Mouse (Mus musculus): Measurements from ENCODE around the gene Srsf12. TPM values are rescaled to one million over a fixed set of nuclear protein-coding genes. Genes with fewer than 3 reads are reported as not detected.

The Srsf12 gene
- polyA plus RNA-seq, 1 experiment from 2014 or later: 3.3 TPM

GRCm38 (mm10) chr4:33229639-33230038 lies 20.8 kb downstream of the Srsf12 start:
- Histone ChIP-seq H3K4me1 (no peaks in the 10 kb centered on the region), H3K9me3 (no peaks in the 10 kb centered on the region), H3K4me2 (no peak overlapping the region), H3K9ac (no peak overlapping the region), H3K27ac (no peak overlapping the region), H3K4me3 (no peak overlapping the region), H3K27me3 (no peaks in the 10 kb centered on the region), H3K36me3 (no peaks in the 10 kb centered on the region)
- 58% methylated on average over 4 of the region's 4 CpGs for WGBS
- no peak for ATAC-seq (ENCODE audit: borderline replicate concordance, extremely low read depth, low FRiP score, low TSS enrichment)

- Histone ChIP-seq H3K27ac (no peak overlapping the region), H3K27me3 (no peaks in the 10 kb centered on the region), H3K9ac (no peak overlapping the region), H3K4me1 (no peaks in the 10 kb centered on the region), H3K36me3 (no peaks in the 10 kb centered on the region), H3K4me3 (no peak overlapping the region), H3K9me3 (no peaks in the 10 kb centered on the region), H3K4me2 (no peak overlapping the region)
- 90% methylated on average over 18 of the region's 18 CpGs for WGBS
- no peak for ATAC-seq (ENCODE audit: borderline replicate concordance, extremely low read depth, low FRiP score, low TSS enrichment)
Measured at GRCm38 (mm10) chr4:33230881-33231280, 22.1 kb downstream of the Srsf12 start.

GRCm38 (mm10) chr4:33242536-33242935 lies 33.7 kb downstream of the Srsf12 start:
- no peaks in the 10 kb centered on the region for H3K9me3 ChIP-seq
- H3K9ac ChIP-seq: no peak overlapping the region
- H3K36me3 ChIP-seq: peaks cover 36% of the 10 kb centered on the region
- peaks cover 12% of the 10 kb centered on the region for H3K4me1 ChIP-seq
- H3K27me3 ChIP-seq: no peaks in the 10 kb centered on the region
- ATAC-seq (ENCODE audit: borderline replicate concordance, extremely low read depth, low FRiP score, low TSS enrichment): no peak
- no peak overlapping the region for H3K4me2 ChIP-seq
- 44% methylated on average over 5 of the region's 5 CpGs for WGBS
- H3K4me3 ChIP-seq: no peak overlapping the region
- H3K27ac ChIP-seq: no peak overlapping the region

GRCm38 (mm10) chr4:33243016-33243758 lies 34.4 kb downstream of the Srsf12 start:
- WGBS: 77% methylated on average over 12 of the region's 12 CpGs
- Histone ChIP-seq H3K4me3 (no peak overlapping the region), H3K9ac (no peak overlapping the region), H3K4me1 (peaks cover 12% of the 10 kb centered on the region), H3K4me2 (no peak overlapping the region), H3K9me3 (no peaks in the 10 kb centered on the region), H3K27ac (no peak overlapping the region), H3K27me3 (no peaks in the 10 kb centered on the region), H3K36me3 (peaks cover 36% of the 10 kb centered on the region)
- ATAC-seq (ENCODE audit: borderline replicate concordance, extremely low read depth, low FRiP score, low TSS enrichment): no peak

- no peak overlapping the region for H3K4me2 ChIP-seq
- no peak overlapping the region for H3K4me3 ChIP-seq
- no peak for ATAC-seq (ENCODE audit: borderline replicate concordance, extremely low read depth, low FRiP score, low TSS enrichment)
- H3K9me3 ChIP-seq: no peaks in the 10 kb centered on the region
- peaks cover 36% of the 10 kb centered on the region for H3K36me3 ChIP-seq
- H3K27ac ChIP-seq: no peak overlapping the region
- no peaks in the 10 kb centered on the region for H3K27me3 ChIP-seq
- 81% methylated on average over 4 of the region's 4 CpGs for WGBS
- H3K4me1 ChIP-seq: peaks cover 13% of the 10 kb centered on the region
- H3K9ac ChIP-seq: no peak overlapping the region
Measured at GRCm38 (mm10) chr4:33243921-33244320, 35.1 kb downstream of the Srsf12 start.

GRCm38 (mm10) chr4:33245853-33246395 lies 37.1 kb downstream of the Srsf12 start:
- Histone ChIP-seq H3K27me3 (no peaks in the 10 kb centered on the region), H3K4me3 (peak overlapping the region; percentile 91), H3K27ac (no peak overlapping the region), H3K4me1 (peaks cover 20% of the 10 kb centered on the region), H3K4me2 (peak overlapping the region; percentile 76), H3K9me3 (no peaks in the 10 kb centered on the region), H3K9ac (0 out of 2 replicates have a peak overlapping the region, but pooled peaks have one; percentile 60), H3K36me3 (peaks cover 36% of the 10 kb centered on the region)
- ATAC-seq (ENCODE audit: borderline replicate concordance, extremely low read depth, low FRiP score, low TSS enrichment): no peak
- 65% methylated on average over 14 of the region's 14 CpGs for WGBS

- Histone ChIP-seq H3K36me3 (peaks cover 33% of the 10 kb centered on the region), H3K27me3 (no peaks in the 10 kb centered on the region), H3K4me2 (peak overlapping the region; percentile 76), H3K4me1 (peaks cover 20% of the 10 kb centered on the region), H3K4me3 (peak overlapping the region; percentile 91), H3K9me3 (no peaks in the 10 kb centered on the region), H3K9ac (peak overlapping the region; percentile 92), H3K27ac (peak overlapping the region; percentile 100)
- ATAC-seq (ENCODE audit: borderline replicate concordance, extremely low read depth, low FRiP score, low TSS enrichment): peak; percentile 91
- WGBS: under 1% methylated on average over 57 of the region's 60 CpGs
Measured at GRCm38 (mm10) chr4:33247479-33248053, 38.8 kb downstream of the Srsf12 start.

- Histone ChIP-seq H3K4me3 (peak overlapping the region; percentile 91), H3K9me3 (no peaks in the 10 kb centered on the region), H3K36me3 (peaks cover 26% of the 10 kb centered on the region), H3K9ac (peak overlapping the region; percentile 92), H3K27ac (peak overlapping the region; percentile 100), H3K4me2 (peak overlapping the region; percentile 54), H3K4me1 (peaks cover 20% of the 10 kb centered on the region), H3K27me3 (no peaks in the 10 kb centered on the region)
- peak; percentile 94 for ATAC-seq (ENCODE audit: borderline replicate concordance, extremely low read depth, low FRiP score, low TSS enrichment)
- WGBS: under 1% methylated on average over 83 of the region's 88 CpGs
Measured at GRCm38 (mm10) chr4:33248062-33248889, 39.5 kb downstream of the Srsf12 start.

- Histone ChIP-seq H3K27ac (peak overlapping the region; percentile 100), H3K36me3 (peaks cover 21% of the 10 kb centered on the region), H3K4me1 (peaks cover 20% of the 10 kb centered on the region), H3K4me2 (peak overlapping the region; percentile 54), H3K9me3 (no peaks in the 10 kb centered on the region), H3K4me3 (peak overlapping the region; percentile 91), H3K9ac (peak overlapping the region; percentile 40), H3K27me3 (no peaks in the 10 kb centered on the region)
- ATAC-seq (ENCODE audit: borderline replicate concordance, extremely low read depth, low FRiP score, low TSS enrichment): no peak
- 0% methylated on average over 4 of the region's 4 CpGs for WGBS
Measured at GRCm38 (mm10) chr4:33248915-33249314, 40.1 kb downstream of the Srsf12 start.

- Histone ChIP-seq H3K4me2 (no peak overlapping the region), H3K27me3 (no peaks in the 10 kb centered on the region), H3K36me3 (peaks cover 12% of the 10 kb centered on the region), H3K27ac (no peak overlapping the region), H3K4me1 (peaks cover 20% of the 10 kb centered on the region), H3K9ac (no peak overlapping the region), H3K4me3 (no peak overlapping the region), H3K9me3 (no peaks in the 10 kb centered on the region)
- WGBS: 93% methylated on average over 1 of the region's 1 CpGs
- ATAC-seq (ENCODE audit: borderline replicate concordance, extremely low read depth, low FRiP score, low TSS enrichment): no peak
Measured at GRCm38 (mm10) chr4:33249716-33250230, 41.0 kb downstream of the Srsf12 start.

GRCm38 (mm10) chr4:33250867-33251266 lies 42.1 kb downstream of the Srsf12 start:
- no peaks in the 10 kb centered on the region for H3K9me3 ChIP-seq
- H3K4me3 ChIP-seq: no peak overlapping the region
- no peak for ATAC-seq (ENCODE audit: borderline replicate concordance, extremely low read depth, low FRiP score, low TSS enrichment)
- no peak overlapping the region for H3K4me2 ChIP-seq
- H3K4me1 ChIP-seq: peaks cover 15% of the 10 kb centered on the region
- peaks cover 1% of the 10 kb centered on the region; the same call in 1 of the 2 replicates for H3K36me3 ChIP-seq
- no peak overlapping the region for H3K9ac ChIP-seq
- no peak overlapping the region for H3K27ac ChIP-seq
- 87% methylated on average over 2 of the region's 2 CpGs for WGBS
- no peaks in the 10 kb centered on the region for H3K27me3 ChIP-seq
